Mouse (Mus musculus): ENCODE data around the gene 1700040F15Rik.
"Not testable (repeated sequence)": the region's sequence is repeated elsewhere in the genome, so short reads cannot be mapped to it uniquely, and the experiment has no call there.

Gene 1700040F15Rik

GRCm38 (mm10) chrY:61101947-61102346, at the start of gene 1700040F15Rik:
TSS of gene 1700040F15Rik (plus strand) at chrY:61102247.
- DNase-seq (ENCODE audit: low read depth, low spot score) = not testable (repeated sequence)

All from mesoderm, embryonic 11.5 days (tissue).